Mouse (Mus musculus): ENCODE results near the gene Akap13.

GRCm38 (mm10) chr7:75506628-75507027, 51.3 kb downstream of the Akap13 start:
- no peak for TF ChIP-seq POLR2A (IDR thresholded peaks at IDR 0.05; ENCODE audit: borderline replicate concordance, insufficient read depth, low read length)
- no peak for TF ChIP-seq CTCF (IDR thresholded peaks at IDR 0.05; ENCODE audit: borderline replicate concordance, insufficient read depth, low read depth, low read length)

Data from cerebellum, adult 2 months (tissue).